Mouse (Mus musculus): ENCODE results near the gene Mex3a.

GRCm38 (mm10) chr3:88484597-88485316, 47.4 kb upstream of the Mex3a start:
- TF ChIP-seq POLR2A (IDR thresholded peaks at IDR 0.05; ENCODE audit: extremely low read depth, insufficient read depth, low read length), result no peak
- no peak for TF ChIP-seq CTCF (IDR thresholded peaks at IDR 0.05; ENCODE audit: extremely low read depth, insufficient read depth, low read length)
